In genomic region chr5:146220879-146221714, GRCm38 (mm10) we compare ENCODE assay signal across 1 mouse cellular context.
TF ChIP-seq lines count a peak whose summit lies in the region.

Gene Rnf6, minus strand, starts transcription at chr5:146221555.

TF ChIP-seq in CH12.LX, 34 proteins besides CTCF, POLR2A, EP300 and RAD21 (continued from another document):
- TF ChIP-seq MEF2A (IDR thresholded peaks at IDR 0.05; ENCODE audit: borderline replicate concordance, low read depth, low read length) = peak; percentile 59; the same call in 1 of the 2 replicates
- TF ChIP-seq MAZ (IDR thresholded peaks at IDR 0.05; ENCODE audit: low read depth, low read length) = peak; percentile 91
- peak; percentile 92 for TF ChIP-seq TCF12 (IDR thresholded peaks at IDR 0.05; ENCODE audit: low read depth, low read length)
- TF ChIP-seq ETS1 (conservative IDR thresholded peaks at IDR 0.05; ENCODE audit: low read depth, low read length) = peak; percentile 19; the same call in 1 of the 2 replicates
- TF ChIP-seq TBP (conservative IDR thresholded peaks at IDR 0.05; ENCODE audit: low read depth, low read length) = peak; percentile 50; the same call in 1 of the 2 replicates
- TF ChIP-seq E2F4 (IDR thresholded peaks at IDR 0.05; ENCODE audit: insufficient replicate concordance, low read depth, low read length) = 0 out of 2 replicates have a peak, but pooled peaks have one; percentile 27
- no peak for TF ChIP-seq GABPA (IDR thresholded peaks at IDR 0.05; ENCODE audit: insufficient replicate concordance, low read depth, low read length)
- TF ChIP-seq MXI1 (IDR thresholded peaks at IDR 0.05; ENCODE audit: low read depth, low read length) = peak; percentile 71; the same call in 1 of the 2 replicates
- TF ChIP-seq POLR2AphosphoS2 (IDR thresholded peaks at IDR 0.05; ENCODE audit: low read depth, low read length) = peak; percentile 77; the same call in 1 of the 2 replicates
- TF ChIP-seq ZMIZ1 (IDR thresholded peaks at IDR 0.05; ENCODE audit: low read depth, low read length) = peak; percentile 76; the same call in 1 of the 2 replicates
- TF ChIP-seq ZKSCAN1 (IDR thresholded peaks at IDR 0.05; ENCODE audit: borderline replicate concordance, low read depth, low read length) = no peak
TF ChIP-seq in CH12.LX: peak in this region for 23.
